Mouse (Mus musculus) spleen, postnatal 10 days (tissue): ENCODE measurements at regions not wholly inside any gene's neighbourhood (a gene's known extent, or its start where the extent isn't known, plus 50 kb on each side); places are given as distances from the start of the nearest gene placed in this dataset.

Experiments
- DNase-seq, 2 experiments: peaks; one replicate each; pipeline ENCODE4 v3.0.0; 2021 to 2022; ENCODE audit warnings: low spot score in 2 of 2

GRCm38 (mm10) chr9:78903211-78903610, 287.9 kb downstream of the Cd109 start:
- DNase-seq = no peak

- DNase-seq = no peak
These were observed 302.0 kb downstream of the Cd109 start for GRCm38 (mm10) chr9:78917336-78917735.

- DNase-seq = no peak
These were observed 310.7 kb downstream of the Cd109 start for GRCm38 (mm10) chr9:78925977-78926593.

GRCm38 (mm10) chr9:78941648-78942047, 326.3 kb downstream of the Cd109 start:
- DNase-seq = no peak

- DNase-seq = no peak
These were observed 349.5 kb downstream of the Cd109 start for GRCm38 (mm10) chr9:78964813-78965212.

DNA sequence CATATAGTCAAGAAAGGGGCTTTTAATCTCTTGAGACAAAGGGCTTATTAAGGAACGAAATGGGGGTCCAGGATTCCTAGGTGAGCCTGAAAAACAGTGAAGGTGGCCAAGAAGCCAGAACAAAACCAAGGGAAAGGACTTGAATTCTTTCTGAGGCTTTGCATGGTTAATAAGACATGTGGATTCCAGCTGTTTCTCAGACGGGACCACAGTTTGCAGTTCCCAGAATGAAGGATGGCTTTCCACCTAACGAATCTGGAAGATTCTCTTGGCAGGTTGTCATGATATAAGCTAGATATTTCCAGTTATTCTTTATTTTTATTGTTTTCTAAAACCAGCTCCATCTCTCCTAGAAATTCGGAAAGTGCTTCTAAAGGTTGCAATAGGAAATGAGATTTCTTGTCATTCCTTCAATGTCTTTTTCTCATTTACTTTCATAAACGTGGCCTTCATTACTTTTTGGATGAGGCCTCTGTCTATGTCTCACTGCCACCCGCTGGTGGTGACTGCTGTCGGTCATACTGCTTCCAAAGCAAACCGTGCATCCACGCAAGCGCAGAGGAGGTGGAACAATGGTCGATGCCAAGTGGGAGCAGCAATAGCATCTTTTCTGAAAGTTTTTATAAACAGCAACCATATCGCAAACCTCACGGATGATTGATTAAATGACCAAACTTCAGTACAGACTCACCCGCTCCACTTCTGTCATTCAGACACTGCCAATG, 350.0 kb downstream of the Cd109 start:
- no peak for DNase-seq

- DNase-seq = no peak
These were observed 356.4 kb downstream of the Cd109 start for GRCm38 (mm10) chr9:78971731-78972130.

GRCm38 (mm10) chr9:78983734-78984133, 368.4 kb downstream of the Cd109 start:
- no peak for DNase-seq

GRCm38 (mm10) chr9:78985184-78985864, 370.0 kb downstream of the Cd109 start:
- DNase-seq = no peak

DNA sequence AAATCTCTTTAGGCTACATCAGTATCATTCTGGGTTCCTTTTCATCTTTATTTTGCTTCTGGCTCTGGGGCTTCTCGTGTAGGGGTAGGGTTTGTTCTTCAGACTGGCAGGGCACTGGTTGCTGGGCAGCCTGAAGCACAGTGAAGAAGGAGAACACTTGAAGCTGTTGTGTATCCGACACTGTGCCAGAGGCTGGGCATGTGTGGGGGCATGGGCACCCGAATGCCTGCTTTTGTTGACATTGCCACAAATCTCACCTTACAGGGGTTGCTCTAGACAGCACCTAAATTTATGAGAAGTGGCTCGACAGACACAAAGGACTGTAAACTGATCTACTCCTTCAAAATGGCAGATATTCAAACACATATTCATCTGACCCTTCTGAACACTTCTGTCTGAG, 376.0 kb downstream of the Cd109 start:
- no peak for DNase-seq

GRCm38 (mm10) chr9:79001081-79001480, 385.7 kb downstream of the Cd109 start:
- no peak for DNase-seq

DNA sequence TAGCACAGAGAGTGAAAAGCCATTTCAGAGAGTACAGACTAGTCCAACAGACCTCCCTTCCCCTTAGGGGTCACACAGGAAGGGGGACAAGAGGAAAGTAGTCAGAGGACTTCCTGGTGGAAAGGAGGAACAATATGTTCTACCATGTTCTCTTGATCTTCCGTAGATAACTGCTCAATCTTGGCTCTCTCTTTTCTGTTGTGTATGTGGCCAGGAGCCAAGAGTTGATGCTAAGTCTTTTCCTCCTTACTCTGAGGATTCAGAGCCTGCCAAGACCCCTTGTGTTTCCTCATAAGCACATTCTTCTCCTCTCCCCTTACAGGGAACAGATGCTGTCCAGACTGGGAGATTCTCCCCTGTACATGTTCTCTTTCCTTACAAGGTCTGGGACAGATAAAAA, 386.6 kb downstream of the Cd109 start:
- DNase-seq = no peak

DNA sequence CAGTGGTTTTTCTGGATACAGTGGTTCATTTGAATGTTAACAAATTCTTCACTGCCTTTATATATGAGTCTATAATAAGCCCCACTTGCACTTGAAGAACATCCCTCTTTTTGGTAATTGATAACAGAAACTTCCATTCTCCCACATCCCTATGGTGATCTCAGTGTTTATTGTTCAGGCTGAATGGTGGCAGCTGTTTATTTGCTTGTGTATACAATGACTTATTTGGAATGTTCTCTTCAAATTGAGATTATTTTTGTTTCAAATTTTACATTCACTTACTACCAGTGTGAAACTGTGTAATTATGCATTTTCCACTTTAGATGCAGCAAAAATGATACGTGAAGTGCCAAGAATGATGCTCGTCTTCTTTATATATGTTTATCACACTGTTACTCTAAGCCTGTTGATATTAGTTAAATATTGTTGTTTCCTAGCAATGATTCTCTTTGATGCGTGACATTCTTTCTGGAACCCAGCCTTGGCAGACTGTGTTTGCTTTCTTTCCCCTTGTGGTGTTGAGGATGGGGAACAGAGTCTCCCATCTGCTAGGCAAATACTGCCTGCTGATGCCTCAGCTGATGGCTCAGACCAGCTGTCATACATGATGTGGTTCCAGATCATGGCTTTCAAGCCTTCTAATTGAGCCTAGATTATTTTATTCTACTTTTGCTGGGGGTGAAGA, 389.1 kb downstream of the Cd109 start:
- DNase-seq = no peak

GRCm38 (mm10) chr9:79022291-79022690, 406.9 kb downstream of the Cd109 start:
- no peak for DNase-seq

DNA sequence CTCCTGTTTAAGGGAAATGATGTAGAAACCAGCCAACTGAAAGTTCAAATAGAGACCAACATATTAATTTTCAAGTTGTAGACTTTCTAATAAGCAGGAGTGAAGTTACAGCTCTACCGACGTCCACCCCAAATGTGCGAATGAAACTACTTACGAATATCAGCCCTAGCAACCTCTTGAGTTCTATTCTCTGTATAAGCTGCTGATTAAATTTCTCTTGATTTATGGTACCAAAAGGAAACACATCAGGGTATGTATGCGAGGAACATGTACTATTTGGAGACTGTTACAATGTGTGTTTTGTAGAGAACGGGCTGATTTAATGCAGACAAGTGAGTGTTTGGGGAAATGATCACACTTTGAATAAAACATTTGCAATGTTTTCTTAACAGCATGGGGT, 412.9 kb downstream of the Cd109 start:
- DNase-seq = no peak

DNA sequence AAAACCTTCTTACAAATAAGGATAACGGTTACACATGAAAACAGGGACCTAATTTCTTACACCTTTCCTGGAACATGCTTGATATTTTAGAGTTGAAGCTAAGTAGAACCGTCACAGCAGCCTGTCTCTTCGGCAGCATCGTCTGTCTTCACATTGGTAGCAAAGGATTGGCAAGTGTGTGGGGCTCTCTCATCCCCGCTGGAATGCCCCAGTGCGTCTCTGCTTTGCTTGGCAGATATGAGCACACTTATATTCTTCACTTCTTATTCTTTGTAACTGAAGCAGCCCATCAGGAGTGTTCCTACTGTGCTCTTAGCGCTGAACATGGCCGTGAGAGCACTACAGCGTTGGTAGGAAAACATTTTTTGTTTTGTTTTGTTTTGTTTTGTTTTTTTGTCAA, 414.1 kb downstream of the Cd109 start:
- DNase-seq = no peak

- no peak for DNase-seq
These were observed 420.3 kb downstream of the Cd109 start for GRCm38 (mm10) chr9:79035677-79036076.

GRCm38 (mm10) chr9:79037054-79037453, 421.7 kb downstream of the Cd109 start:
- DNase-seq = no peak

DNA sequence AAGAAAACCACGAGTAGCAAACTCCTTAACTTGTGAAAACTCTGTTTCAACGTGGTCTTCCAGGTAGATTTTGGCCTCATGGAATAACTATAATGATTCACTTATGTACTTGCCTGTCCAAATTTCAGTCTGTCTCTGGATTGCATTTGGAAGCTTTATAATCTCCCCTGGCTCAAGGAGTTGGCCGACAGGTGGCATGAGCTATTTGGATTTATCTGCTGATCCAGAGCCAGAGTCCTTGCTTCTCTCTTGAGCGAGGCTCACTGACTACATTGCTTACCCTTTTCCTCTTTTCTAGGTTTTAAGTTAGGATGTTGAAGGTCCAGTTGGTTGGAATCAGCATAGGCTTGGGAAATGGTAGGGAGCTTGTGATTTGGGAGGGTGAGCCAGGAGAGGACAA, 423.6 kb downstream of the Cd109 start:
- DNase-seq = no peak

GRCm38 (mm10) chr9:79044344-79044743, 429.0 kb downstream of the Cd109 start:
- no peak for DNase-seq

GRCm38 (mm10) chr9:79045314-79045713, 430.0 kb downstream of the Cd109 start:
- peak in 1 of 2 experiments; percentile 24 for DNase-seq

GRCm38 (mm10) chr9:79071961-79072360, 456.6 kb downstream of the Cd109 start:
- DNase-seq = no peak
